Mouse (Mus musculus): ENCODE results near the gene Slx4ip. TPM values are rescaled to one million over a fixed set of nuclear protein-coding genes. Genes with fewer than 3 reads are reported as not detected.
A peak's percentile ranks its signal among the peaks of the same experiment; 100 is the strongest.

Slx4ip gene
- polyA plus RNA-seq, 1 experiment from 2014 or later = 9.4 TPM

DNA sequence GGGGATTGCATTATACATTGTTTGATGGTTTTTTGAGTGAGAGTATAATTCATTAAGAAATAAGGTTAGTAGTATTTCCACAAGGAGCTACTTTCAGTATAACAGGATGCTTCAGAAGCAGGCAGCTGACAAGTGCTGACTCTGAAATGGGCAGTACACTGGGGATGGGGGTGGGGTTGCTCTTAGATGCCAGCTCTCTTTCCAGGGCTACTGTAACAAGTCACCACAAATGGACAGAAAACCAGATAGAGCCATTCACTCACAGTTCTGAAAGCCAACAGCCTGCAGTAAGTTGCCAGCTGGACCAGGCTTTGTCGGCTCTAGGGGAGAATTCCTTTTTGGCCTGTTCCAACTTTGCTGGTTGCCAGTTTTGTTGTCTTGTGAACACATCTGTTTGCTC lies 84.8 kb downstream of the Slx4ip start:
- DNase-seq (ENCODE audit: low spot score) (peak; percentile 42), ATAC-seq (peak; percentile 34; the same call in 1 of the 2 replicates)
- H3K4me3 ChIP-seq (ENCODE audit: low read depth, low read length) = no peak overlapping the region
- no peak overlapping the region for H3K4me2 ChIP-seq (ENCODE audit: low read length)
- no peak overlapping the region for H3K9ac ChIP-seq (ENCODE audit: low read length)
- peaks cover 2% of the 10 kb centered on the region; the same call in 1 of the 2 replicates for H3K4me1 ChIP-seq (ENCODE audit: control insufficient read depth, insufficient read depth, low read length)
- WGBS = 79% methylated on average over 1 of the region's 1 CpGs
- H3K27me3 ChIP-seq (replicated peaks; ENCODE audit: control insufficient read depth, insufficient read depth, low read length) = no peaks in the 10 kb centered on the region; the same call in 1 of the 2 replicates
- H3K36me3 ChIP-seq (ENCODE audit: control insufficient read depth, insufficient read depth, low read length) = no peaks in the 10 kb centered on the region
- H3K9me3 ChIP-seq (replicated peaks; ENCODE audit: control insufficient read depth, low read length) = no peaks in the 10 kb centered on the region
- H3K27ac ChIP-seq (ENCODE audit: low read depth, low read length) = no peak overlapping the region

DNA sequence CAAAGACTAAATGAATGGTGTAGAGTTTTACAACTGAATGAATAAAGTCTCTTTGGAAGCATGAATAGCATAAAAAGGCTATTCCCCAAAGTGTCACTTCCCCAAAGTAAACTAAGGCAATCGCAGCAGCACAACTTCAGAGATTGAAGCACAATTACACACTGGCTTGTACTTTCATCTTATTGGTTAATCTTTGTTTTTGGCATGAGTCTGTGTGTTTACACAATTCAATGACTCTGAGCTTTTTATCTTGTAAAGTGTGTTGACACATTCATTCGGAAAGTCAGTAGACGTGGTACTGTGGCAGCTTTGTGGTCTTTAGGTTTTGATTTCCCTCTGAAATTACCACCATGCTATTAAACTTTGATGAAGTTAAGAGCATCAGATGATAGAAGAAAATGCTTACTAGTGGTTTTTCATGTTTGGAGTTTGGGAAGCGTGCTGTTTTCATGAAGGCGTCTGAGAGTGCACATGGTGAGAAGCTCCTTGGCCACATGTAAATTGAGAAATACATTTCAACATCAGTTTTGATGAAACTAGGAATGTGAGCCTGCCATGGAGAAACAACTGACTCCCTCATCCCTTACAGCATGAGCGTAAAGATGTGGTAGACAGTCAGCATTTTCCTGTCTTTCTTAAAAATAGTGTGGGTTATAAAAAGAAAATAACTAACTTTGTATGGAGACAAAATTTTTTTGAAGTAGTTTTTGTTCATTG lies 88.2 kb downstream of the Slx4ip start:
- Histone ChIP-seq H3K9ac (ENCODE audit: low read length) (no peak overlapping the region), H3K4me2 (ENCODE audit: low read length) (no peak overlapping the region), H3K9me3 (replicated peaks; ENCODE audit: control insufficient read depth, low read length) (no peaks in the 10 kb centered on the region), H3K4me1 (ENCODE audit: control insufficient read depth, insufficient read depth, low read length) (peaks cover 13% of the 10 kb centered on the region), H3K27me3 (replicated peaks; ENCODE audit: control insufficient read depth, insufficient read depth, low read length) (no peaks in the 10 kb centered on the region; the same call in 1 of the 2 replicates), H3K27ac (ENCODE audit: low read depth, low read length) (no peak overlapping the region), H3K4me3 (ENCODE audit: low read depth, low read length) (no peak overlapping the region), H3K36me3 (ENCODE audit: control insufficient read depth, insufficient read depth, low read length) (no peaks in the 10 kb centered on the region)
- DNase-seq (ENCODE audit: low spot score) = no peak
- 87% methylated on average over 6 of the region's 6 CpGs for WGBS
- ATAC-seq = no peak

DNA sequence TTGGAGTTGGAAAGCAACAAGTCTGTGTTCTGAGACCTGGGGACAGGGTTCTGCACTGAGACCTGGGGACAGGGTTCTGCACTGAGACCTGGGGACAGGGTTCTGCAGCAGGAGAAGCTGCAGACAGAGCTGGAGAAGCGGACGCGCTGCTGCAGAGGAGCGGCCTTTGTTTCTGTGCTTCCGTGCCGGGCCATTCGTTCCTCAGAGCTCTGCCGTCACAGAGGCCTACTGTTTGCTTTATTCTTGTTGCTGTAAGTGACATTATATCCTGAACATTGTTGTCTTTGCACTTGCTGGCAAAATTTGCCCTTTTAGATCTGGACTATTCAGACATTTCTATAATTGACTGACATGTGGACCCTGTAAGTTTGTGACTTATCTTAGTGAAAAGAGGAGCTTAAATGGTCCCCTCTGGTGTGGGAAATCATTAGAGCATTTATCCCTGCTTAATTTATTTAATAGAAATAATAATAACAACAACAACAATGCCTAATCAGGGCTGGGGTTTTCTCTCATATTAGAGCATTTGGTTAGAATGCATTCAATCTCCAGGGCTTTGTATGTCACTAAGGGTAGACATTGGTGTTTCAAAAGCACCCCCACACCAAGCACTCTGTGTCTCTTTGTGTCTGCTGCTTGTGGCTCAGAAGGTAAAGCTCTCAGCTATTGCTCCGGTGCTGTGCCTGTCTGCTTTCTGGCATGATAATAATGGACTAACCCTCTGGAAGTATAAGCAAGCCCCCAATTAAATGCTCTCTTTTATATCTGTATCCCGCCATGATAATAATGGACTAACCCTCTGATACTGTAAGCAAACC lies 90.3 kb downstream of the Slx4ip start:
- H3K9ac ChIP-seq (ENCODE audit: low read length) = peak overlapping the region; percentile 17; the same call in 1 of the 2 replicates

DNA sequence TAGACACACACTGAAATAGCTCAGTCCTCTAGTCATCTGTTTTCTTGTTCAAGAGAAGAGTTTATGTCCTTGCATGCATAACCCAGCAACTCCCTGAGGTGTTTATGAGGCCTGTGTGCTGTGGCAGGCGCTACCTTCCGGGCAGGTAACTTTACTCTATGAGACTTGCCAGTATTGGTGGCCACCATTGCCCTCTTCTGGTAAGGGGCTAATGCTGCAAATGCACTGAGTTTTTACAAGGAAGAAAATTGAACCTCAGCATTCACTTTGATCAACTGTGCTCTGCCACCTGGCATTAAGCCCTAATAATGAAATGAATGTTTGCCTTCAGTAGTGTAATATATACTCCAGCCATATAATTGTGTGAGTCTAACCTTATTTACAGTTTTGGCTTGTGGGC lies 92.9 kb downstream of the Slx4ip start:
- Histone ChIP-seq H3K27me3 (replicated peaks; ENCODE audit: control insufficient read depth, insufficient read depth, low read length) (no peaks in the 10 kb centered on the region), H3K4me1 (ENCODE audit: control insufficient read depth, insufficient read depth, low read length) (peaks cover 13% of the 10 kb centered on the region), H3K9me3 (replicated peaks; ENCODE audit: control insufficient read depth, low read length) (no peaks in the 10 kb centered on the region), H3K27ac (ENCODE audit: low read depth, low read length) (no peak overlapping the region), H3K4me2 (ENCODE audit: low read length) (no peak overlapping the region), H3K4me3 (ENCODE audit: low read depth, low read length) (no peak overlapping the region), H3K36me3 (ENCODE audit: control insufficient read depth, insufficient read depth, low read length) (no peaks in the 10 kb centered on the region), H3K9ac (ENCODE audit: low read length) (no peak overlapping the region)
- no peak for ATAC-seq
- DNase-seq (ENCODE audit: low spot score) = no peak
- WGBS = 88% methylated on average over 2 of the region's 2 CpGs

More for the DNA sequence above, 90.3 kb downstream of the Slx4ip start:
- H3K4me3 ChIP-seq (ENCODE audit: low read depth, low read length) = no peak overlapping the region
- H3K27ac ChIP-seq (ENCODE audit: low read depth, low read length) = no peak overlapping the region
- H3K36me3 ChIP-seq (ENCODE audit: control insufficient read depth, insufficient read depth, low read length) = no peaks in the 10 kb centered on the region
- WGBS = 2% methylated on average over 10 of the region's 10 CpGs
- peak; percentile 81 for ATAC-seq
- H3K27me3 ChIP-seq (replicated peaks; ENCODE audit: control insufficient read depth, insufficient read depth, low read length) = no peaks in the 10 kb centered on the region; the same call in 1 of the 2 replicates
- DNase-seq (ENCODE audit: low spot score) = peak; percentile 64
- peaks cover 13% of the 10 kb centered on the region for H3K4me1 ChIP-seq (ENCODE audit: control insufficient read depth, insufficient read depth, low read length)
- H3K9me3 ChIP-seq (replicated peaks; ENCODE audit: control insufficient read depth, low read length) = no peaks in the 10 kb centered on the region
- no peak overlapping the region for H3K4me2 ChIP-seq (ENCODE audit: low read length)

DNA sequence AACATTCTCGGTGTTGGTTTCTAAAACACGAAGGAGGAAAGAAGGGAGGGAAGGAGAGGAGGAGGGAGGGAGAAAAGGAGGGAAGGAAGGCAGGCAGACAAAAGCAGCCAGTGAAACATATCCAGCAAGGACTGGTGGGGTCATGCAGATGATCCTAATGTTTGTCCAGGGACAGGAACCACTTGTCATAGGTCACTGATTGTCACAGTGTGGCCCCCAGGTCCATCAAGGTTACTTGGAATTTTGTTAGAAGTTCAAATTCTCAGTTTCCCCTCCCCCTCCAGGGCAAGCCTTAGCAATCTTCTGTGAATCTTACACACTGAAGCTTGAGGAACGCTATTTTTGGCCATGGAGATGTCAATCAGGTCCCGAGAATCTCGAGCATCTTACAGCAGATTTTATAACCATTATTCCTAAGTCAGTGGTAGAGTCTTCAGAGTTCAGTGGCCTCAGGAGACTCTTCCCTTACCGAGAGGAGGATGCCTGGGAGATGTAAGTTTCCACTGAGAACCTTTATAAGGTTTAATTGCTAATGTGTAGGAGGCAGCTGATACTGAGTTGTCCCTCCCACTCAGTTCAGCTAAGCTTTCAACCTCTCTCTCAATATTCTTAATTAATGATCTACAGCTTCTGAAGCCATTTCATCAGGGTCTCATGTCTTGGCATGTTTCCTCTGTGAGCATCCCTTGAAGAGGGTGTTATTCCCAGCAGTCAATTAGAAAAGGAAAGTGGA lies 95.1 kb downstream of the Slx4ip start:
- Histone ChIP-seq H3K27me3 (replicated peaks; ENCODE audit: control insufficient read depth, insufficient read depth, low read length) (no peaks in the 10 kb centered on the region), H3K9ac (ENCODE audit: low read length) (no peak overlapping the region), H3K4me3 (ENCODE audit: low read depth, low read length) (no peak overlapping the region), H3K9me3 (replicated peaks; ENCODE audit: control insufficient read depth, low read length) (no peaks in the 10 kb centered on the region), H3K27ac (ENCODE audit: low read depth, low read length) (no peak overlapping the region), H3K4me1 (ENCODE audit: control insufficient read depth, insufficient read depth, low read length) (peaks cover 7% of the 10 kb centered on the region), H3K36me3 (ENCODE audit: control insufficient read depth, insufficient read depth, low read length) (no peaks in the 10 kb centered on the region), H3K4me2 (ENCODE audit: low read length) (no peak overlapping the region)
- WGBS = 88% methylated on average over 6 of the region's 6 CpGs
- ATAC-seq (no peak), DNase-seq (ENCODE audit: low spot score) (no peak)

DNA sequence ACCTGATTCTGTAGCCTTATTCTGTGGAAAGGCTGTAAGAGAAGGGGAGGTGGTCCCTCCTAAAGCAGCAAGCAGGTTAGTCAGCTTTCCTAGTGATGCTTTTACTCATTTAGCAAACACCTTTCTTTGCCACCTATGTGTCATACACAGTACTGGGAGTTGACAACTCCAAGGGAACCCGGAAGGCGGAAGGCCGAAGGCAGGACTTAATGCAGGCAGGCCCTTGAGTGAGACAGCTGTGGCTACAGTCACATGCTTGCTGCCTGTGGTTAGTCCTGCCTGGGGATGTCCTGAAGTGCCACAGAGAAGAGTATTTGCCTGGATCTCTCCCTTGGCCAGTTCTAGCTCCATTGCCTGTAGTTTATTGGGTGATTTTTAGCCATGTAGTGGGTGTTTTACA lies 102.1 kb downstream of the Slx4ip start:
- H3K4me2 ChIP-seq (ENCODE audit: low read length) = no peak overlapping the region
- no peak overlapping the region for H3K27ac ChIP-seq (ENCODE audit: low read depth, low read length)
- H3K4me1 ChIP-seq (ENCODE audit: control insufficient read depth, insufficient read depth, low read length) = no peaks in the 10 kb centered on the region
- H3K9me3 ChIP-seq (replicated peaks; ENCODE audit: control insufficient read depth, low read length) = no peaks in the 10 kb centered on the region
- no peak for DNase-seq (ENCODE audit: low spot score)
- 97% methylated on average over 3 of the region's 3 CpGs for WGBS
- no peak overlapping the region for H3K4me3 ChIP-seq (ENCODE audit: low read depth, low read length)
- no peaks in the 10 kb centered on the region for H3K36me3 ChIP-seq (ENCODE audit: control insufficient read depth, insufficient read depth, low read length)
- no peak for ATAC-seq
- no peaks in the 10 kb centered on the region for H3K27me3 ChIP-seq (replicated peaks; ENCODE audit: control insufficient read depth, insufficient read depth, low read length)
- no peak overlapping the region for H3K9ac ChIP-seq (ENCODE audit: low read length)

DNA sequence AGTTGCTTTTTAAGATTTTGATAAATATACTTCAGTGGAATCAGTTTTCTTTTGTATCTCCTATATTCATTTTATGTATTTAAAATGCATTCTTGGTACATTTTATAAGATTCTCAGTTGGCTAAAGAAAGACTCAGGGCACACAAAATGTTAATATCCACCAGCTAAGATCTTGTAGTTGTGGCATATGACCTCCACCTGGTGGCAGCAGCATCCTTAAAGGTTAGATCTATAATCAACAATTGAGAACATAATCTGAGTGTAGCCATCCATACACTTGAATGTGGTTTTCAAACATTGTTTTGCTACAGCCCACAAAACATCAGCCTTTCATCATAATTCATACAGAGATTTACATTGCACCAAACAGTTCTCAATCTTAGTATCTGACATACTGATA lies 106.1 kb downstream of the Slx4ip start:
- DNase-seq (ENCODE audit: low spot score) (peak; percentile 37), ATAC-seq (no peak)
- Histone ChIP-seq H3K36me3 (ENCODE audit: control insufficient read depth, insufficient read depth, low read length) (no peaks in the 10 kb centered on the region), H3K4me1 (ENCODE audit: control insufficient read depth, insufficient read depth, low read length) (no peaks in the 10 kb centered on the region), H3K27ac (ENCODE audit: low read depth, low read length) (no peak overlapping the region), H3K9ac (ENCODE audit: low read length) (no peak overlapping the region), H3K4me3 (ENCODE audit: low read depth, low read length) (no peak overlapping the region), H3K4me2 (ENCODE audit: low read length) (no peak overlapping the region), H3K9me3 (replicated peaks; ENCODE audit: control insufficient read depth, low read length) (no peaks in the 10 kb centered on the region), H3K27me3 (replicated peaks; ENCODE audit: control insufficient read depth, insufficient read depth, low read length) (no peaks in the 10 kb centered on the region)

DNA sequence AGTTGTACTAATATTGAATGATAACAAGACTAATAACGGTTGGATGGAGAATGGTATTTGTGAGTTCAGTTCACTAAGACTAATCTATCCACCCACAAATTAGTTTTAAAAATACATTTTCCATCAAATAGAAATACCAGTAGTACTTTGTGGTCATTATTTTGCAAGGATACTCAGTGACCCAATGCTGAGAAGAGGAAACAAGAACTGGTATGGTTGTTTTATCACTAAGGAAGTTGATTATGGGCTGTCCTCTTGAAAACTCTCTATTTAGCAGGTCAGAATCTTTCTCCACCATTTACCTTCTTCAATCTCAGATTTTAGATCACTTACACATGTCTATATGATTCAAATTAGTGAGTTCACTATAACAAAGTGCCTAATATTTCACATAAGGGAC lies 111.0 kb downstream of the Slx4ip start:
- 96% methylated on average over 1 of the region's 1 CpGs for WGBS
- Histone ChIP-seq H3K4me2 (ENCODE audit: low read length) (no peak overlapping the region), H3K27ac (ENCODE audit: low read depth, low read length) (no peak overlapping the region), H3K9ac (ENCODE audit: low read length) (no peak overlapping the region), H3K4me3 (ENCODE audit: low read depth, low read length) (no peak overlapping the region), H3K4me1 (ENCODE audit: control insufficient read depth, insufficient read depth, low read length) (no peaks in the 10 kb centered on the region), H3K27me3 (replicated peaks; ENCODE audit: control insufficient read depth, insufficient read depth, low read length) (no peaks in the 10 kb centered on the region), H3K36me3 (ENCODE audit: control insufficient read depth, insufficient read depth, low read length) (no peaks in the 10 kb centered on the region), H3K9me3 (replicated peaks; ENCODE audit: control insufficient read depth, low read length) (no peaks in the 10 kb centered on the region)
- ATAC-seq (no peak), DNase-seq (ENCODE audit: low spot score) (no peak)

All from forebrain, embryonic 14.5 days (tissue).